Mouse (Mus musculus): Measurements from ENCODE around the gene Cdc42bpb.

DNA sequence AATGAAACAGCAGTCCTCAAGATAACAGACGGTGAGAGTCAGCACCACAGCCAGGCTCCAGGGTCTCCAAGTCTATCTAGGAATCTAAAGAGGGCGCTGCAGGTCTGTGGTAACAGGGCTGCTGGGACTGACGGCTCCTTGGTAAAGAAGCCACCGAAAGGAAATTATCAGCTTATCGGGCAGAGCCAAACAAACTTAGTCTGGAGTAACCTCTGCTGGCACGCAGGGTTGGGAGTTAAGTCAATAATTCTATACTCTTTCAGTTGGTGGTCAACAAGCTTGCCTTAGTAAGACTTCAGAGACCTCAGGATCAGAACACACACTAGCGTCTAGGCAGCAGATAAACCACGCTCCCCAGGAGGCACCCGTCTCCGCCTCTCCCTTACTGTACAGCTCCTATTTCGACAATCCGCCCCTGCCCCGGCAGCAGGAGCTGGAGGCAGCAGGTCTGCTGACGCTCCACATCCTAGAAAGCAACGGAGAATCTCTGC is 39.6 kb downstream of the Cdc42bpb start:
- 0 out of 2 replicates have a peak, but pooled peaks have one; percentile 23 for TF ChIP-seq CTCF (IDR thresholded peaks at IDR 0.05; ENCODE audit: low read depth, low read length)
- TF ChIP-seq POLR2A (IDR thresholded peaks at IDR 0.05; ENCODE audit: extremely low read depth, insufficient read depth, low read length) = no peak

All from liver, adult 2 months (tissue).